Mouse (Mus musculus) stomach, embryonic 14.5 days (tissue): ENCODE data around the gene Dtnb. TPM values are rescaled to one million over a fixed set of nuclear protein-coding genes. Genes with fewer than 3 reads are reported as not detected.
A peak's percentile ranks its signal among the peaks of the same experiment; 100 is the strongest.

Experiments used
- ATAC-seq: fragments of 200-750 bp; cut with Nextera tagmentation; 2 replicates; pipeline ENCODE4 v1.8.0; 2017; ENCODE audit warnings: low read depth, moderate TSS enrichment; ENCODE audit not compliant: insufficient number of reproducible peaks, insufficient read depth, low FRiP score
- H3K27ac ChIP-seq: fragments of 300-500 bp; sonication (generic); 2 replicates; pipeline ENCODE4 v1.5.1; 2014; ENCODE audit warnings: mild to moderate bottlenecking, low read length, moderate library complexity, mixed read lengths
- H3K27me3 ChIP-seq: fragments of 300-500 bp; sonication (generic); 2 replicates; pipeline ENCODE4 v1.6.1; 2014; ENCODE audit warnings: low read length, control low read depth, mixed read lengths; ENCODE audit not compliant: control insufficient read depth, insufficient read depth
- H3K36me3 ChIP-seq: fragments of 300-500 bp; sonication (generic); 2 replicates; pipeline ENCODE4 v1.6.1; 2014; ENCODE audit warnings: mild to moderate bottlenecking, control low read depth, low read length, moderate library complexity, mixed read lengths; ENCODE audit not compliant: control insufficient read depth, insufficient read depth
- H3K4me1 ChIP-seq: fragments of 300-500 bp; sonication (generic); 2 replicates; pipeline ENCODE4 v1.6.1; 2014; ENCODE audit warnings: low read length, control low read depth, mixed read lengths; ENCODE audit not compliant: control insufficient read depth, insufficient read depth
- H3K4me2 ChIP-seq: fragments of 300-500 bp; sonication (generic); replicated peaks from 2 replicates; pipeline ENCODE4 v1.6.1; 2014; ENCODE audit warnings: low read depth, low read length, control low read depth
- H3K4me3 ChIP-seq: fragments of 300-500 bp; sonication (generic); 2 replicates; pipeline ENCODE4 v1.5.1; 2014; ENCODE audit warnings: low read depth, low read length, control low read depth
- H3K9ac ChIP-seq: fragments of 300-500 bp; sonication (generic); replicated peaks from 2 replicates; pipeline ENCODE4 v1.6.1; 2014; ENCODE audit warnings: low read depth, mild to moderate bottlenecking, control low read depth, low read length, moderate library complexity, mixed read lengths
- H3K9me3 ChIP-seq: fragments of 300-500 bp; sonication (generic); 2 replicates; pipeline ENCODE4 v1.6.1; 2016; ENCODE audit warnings: low read depth, low read length, control low read depth; ENCODE audit not compliant: control insufficient read depth
- WGBS: fragments of 180-500 bp; shearing (Covaris S2); extraction: QIAGEN DNeasy Blood & Tissue Kit; methylation state at CpG from one replicate; pipeline ENCODE4 v1.1.7; 2014; 5-methylcytosine and 5-hydroxymethylcytosine counted together
- polyA plus RNA-seq: library from polyadenylated mRNA; unstranded; fragments of >200 nt; fragmentation: Nextera tagmentation; extraction: Ambion mirVana; gene quantifications from 2 replicates; pipeline ENCODE4 v1.2.1, GENCODE M21; 2014

The Dtnb gene
- polyA plus RNA-seq, 1 experiment from 2014 or later: 36.1 TPM

DNA sequence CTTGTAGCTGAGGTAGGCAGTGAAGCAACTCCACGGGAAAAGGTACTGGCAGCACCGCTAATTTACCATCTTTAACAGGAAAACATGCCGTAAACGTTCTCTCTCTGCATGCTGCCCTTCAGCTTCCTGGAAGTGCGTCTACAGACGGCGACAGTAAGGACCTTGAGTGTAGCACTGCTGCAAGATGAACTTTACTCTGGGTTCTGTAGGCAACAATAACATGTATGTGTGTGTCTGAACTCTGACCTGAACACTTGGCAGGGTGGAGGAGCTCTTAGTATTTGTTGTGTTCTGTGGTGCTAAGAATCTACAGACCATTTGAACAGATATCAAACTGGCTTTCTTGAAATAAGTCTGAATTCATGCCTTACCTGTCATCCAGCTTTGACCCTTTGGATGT, 130.7 kb downstream of the Dtnb start:
- Histone ChIP-seq H3K4me3 (no peak overlapping the region), H3K27ac (no peak overlapping the region), H3K9ac (no peak overlapping the region), H3K27me3 (no peaks in the 10 kb centered on the region), H3K4me2 (no peak overlapping the region), H3K9me3 (no peaks in the 10 kb centered on the region), H3K4me1 (no peaks in the 10 kb centered on the region), H3K36me3 (no peaks in the 10 kb centered on the region)
- WGBS: 87% methylated on average over 7 of the region's 7 CpGs
- no peak for ATAC-seq

DNA sequence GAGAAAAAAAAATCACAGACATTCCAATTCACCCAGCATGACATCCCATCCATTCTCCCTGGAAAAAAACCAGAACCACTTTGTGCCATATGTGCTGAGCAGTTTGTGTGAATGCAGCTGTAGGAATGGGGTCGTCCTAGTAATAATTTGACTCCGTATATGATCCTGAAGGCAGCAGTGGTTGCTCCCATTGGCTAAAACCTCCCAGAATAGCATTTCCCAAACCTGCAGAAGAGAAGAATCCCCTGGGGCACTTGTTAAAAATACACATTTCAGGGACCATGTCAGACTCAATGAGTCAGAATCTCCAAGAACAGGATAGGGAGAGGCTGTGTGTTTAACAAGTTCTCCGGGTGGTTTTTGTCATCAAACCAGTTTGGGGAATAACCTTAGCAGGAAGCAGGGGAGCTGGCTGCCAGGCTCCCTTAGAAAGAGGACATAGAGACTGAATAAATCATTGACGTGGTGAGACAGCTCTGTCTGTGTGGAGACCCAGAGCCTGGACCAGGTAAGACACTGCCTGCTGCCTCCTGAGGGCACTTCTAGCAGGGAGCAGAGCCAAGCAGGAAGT, 147.1 kb downstream of the Dtnb start:
- Histone ChIP-seq H3K4me3 (no peak overlapping the region), H3K27ac (peak overlapping the region; percentile 63), H3K36me3 (no peaks in the 10 kb centered on the region), H3K4me1 (peaks cover 9% of the 10 kb centered on the region; the same call in 1 of the 2 replicates), H3K27me3 (no peaks in the 10 kb centered on the region), H3K9me3 (no peaks in the 10 kb centered on the region), H3K4me2 (no peak overlapping the region), H3K9ac (no peak overlapping the region)
- WGBS: 25% methylated on average over 4 of the region's 4 CpGs
- peak; percentile 53; the same call in 1 of the 2 replicates for ATAC-seq

DNA sequence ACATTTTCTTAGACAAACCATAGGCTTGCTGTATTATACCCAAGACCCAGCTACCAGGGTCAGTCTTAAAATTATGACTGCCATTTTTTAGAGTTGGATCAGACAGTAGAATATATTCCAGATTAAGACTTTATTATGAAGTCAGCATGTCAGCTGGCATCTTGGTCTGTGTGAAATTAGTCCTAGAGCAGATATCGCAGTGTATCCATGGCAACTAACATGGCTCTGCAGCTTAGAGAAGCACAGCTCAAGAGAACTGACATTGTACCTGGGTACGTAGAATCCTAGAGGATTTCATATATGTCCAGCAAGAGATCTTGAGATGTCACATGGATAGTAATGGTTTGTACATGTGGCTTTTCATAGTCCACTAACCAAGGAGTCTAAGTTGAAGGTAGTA, 148.3 kb downstream of the Dtnb start:
- Histone ChIP-seq H3K4me1 (peaks cover 15% of the 10 kb centered on the region), H3K27ac (no peak overlapping the region), H3K4me3 (no peak overlapping the region), H3K27me3 (no peaks in the 10 kb centered on the region), H3K36me3 (no peaks in the 10 kb centered on the region), H3K9me3 (no peaks in the 10 kb centered on the region), H3K9ac (no peak overlapping the region), H3K4me2 (no peak overlapping the region)
- 90% methylated on average over 2 of the region's 2 CpGs for WGBS
- ATAC-seq: no peak

DNA sequence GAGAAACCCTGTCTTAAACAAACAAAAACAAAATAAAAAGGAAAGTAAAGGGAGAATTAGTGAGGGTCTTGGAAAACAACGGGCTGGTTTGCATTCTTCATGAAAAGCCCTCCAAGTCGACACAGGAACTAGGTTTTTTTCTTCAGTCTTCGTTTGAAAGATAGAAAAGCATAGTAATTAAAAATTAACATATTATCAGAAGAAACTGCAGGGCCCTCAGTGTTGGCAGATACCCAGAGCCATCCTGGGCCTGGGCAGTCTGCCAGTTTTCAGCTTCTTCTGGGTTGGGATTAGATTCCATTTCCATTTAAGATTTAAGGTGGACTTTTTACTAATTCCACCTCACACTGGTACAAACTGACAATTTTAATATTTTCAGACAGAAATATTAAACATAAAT, 151.6 kb downstream of the Dtnb start:
- H3K9ac ChIP-seq: no peak overlapping the region
- H3K4me1 ChIP-seq: peaks cover 12% of the 10 kb centered on the region
- no peak overlapping the region for H3K4me3 ChIP-seq
- ATAC-seq: no peak
- no peaks in the 10 kb centered on the region for H3K9me3 ChIP-seq
- no peaks in the 10 kb centered on the region for H3K36me3 ChIP-seq
- no peak overlapping the region for H3K4me2 ChIP-seq
- H3K27ac ChIP-seq: peak overlapping the region; percentile 7; the same call in 1 of the 2 replicates
- 44% methylated on average over 3 of the region's 3 CpGs for WGBS
- H3K27me3 ChIP-seq: no peaks in the 10 kb centered on the region

DNA sequence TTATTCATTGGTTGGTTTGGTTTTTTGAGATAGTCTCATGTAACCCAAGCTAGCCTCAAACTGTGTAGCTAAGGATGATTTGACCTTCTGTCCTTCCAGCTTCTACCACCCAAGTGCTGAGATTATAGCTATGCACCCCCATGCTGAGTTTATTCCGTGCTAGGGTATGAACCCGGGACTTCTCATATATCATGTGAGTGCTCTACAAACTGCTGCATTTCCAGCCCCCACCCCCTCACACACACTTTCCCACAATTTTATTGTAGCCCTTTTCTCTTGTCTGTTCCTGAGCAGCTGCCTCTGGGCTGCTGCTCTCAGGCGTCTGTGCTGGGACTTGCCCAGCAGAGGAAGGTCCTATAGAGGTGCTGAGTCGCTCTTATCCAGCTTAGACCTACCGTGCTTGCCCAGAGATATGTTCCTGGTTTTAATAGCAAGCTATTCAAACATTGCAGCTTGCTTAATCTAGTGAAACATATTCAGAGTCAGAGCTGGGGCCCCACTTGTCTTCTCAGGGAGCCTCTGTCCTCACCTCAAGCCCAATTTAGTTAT, 152.7 kb downstream of the Dtnb start:
- peak; percentile 82 for ATAC-seq
- Histone ChIP-seq H3K9me3 (no peaks in the 10 kb centered on the region), H3K4me3 (no peak overlapping the region), H3K36me3 (no peaks in the 10 kb centered on the region; the same call in 1 of the 2 replicates), H3K9ac (no peak overlapping the region), H3K27ac (peak overlapping the region; percentile 64; the same call in 1 of the 2 replicates), H3K27me3 (no peaks in the 10 kb centered on the region), H3K4me1 (peaks cover 12% of the 10 kb centered on the region), H3K4me2 (no peak overlapping the region)
- WGBS: 31% methylated on average over 5 of the region's 5 CpGs

DNA sequence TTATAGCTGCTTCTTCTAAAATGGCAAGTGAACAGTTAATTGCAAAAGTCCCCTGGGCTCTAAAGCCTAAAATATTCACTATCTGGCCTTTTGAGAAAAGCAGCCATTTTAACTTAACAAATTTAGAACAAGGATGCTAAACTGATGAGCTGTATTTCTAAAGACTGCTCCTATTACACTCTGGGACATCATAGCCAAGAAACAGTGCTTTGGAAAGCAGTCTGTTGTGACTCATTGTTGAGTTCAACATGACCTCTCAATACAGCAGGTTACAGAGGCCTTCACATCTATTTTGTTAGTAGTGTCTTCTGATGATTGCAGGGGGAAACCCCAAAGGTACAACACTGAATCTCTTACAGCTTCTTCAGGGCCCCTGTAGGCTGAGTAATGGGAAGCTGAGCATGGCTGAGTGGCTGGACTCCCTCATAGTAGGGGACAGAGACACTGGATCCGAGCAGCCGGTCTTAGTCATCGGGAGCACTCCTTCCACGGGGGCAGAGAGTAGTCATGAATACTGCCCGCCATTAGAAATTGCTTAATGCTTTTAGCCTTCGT, 157.4 kb downstream of the Dtnb start:
- Histone ChIP-seq H3K4me1 (peaks cover 5% of the 10 kb centered on the region), H3K9ac (no peak overlapping the region), H3K9me3 (no peaks in the 10 kb centered on the region), H3K36me3 (no peaks in the 10 kb centered on the region; the same call in 1 of the 2 replicates), H3K4me2 (no peak overlapping the region), H3K27me3 (no peaks in the 10 kb centered on the region), H3K27ac (no peak overlapping the region), H3K4me3 (no peak overlapping the region)
- WGBS: 81% methylated on average over 6 of the region's 6 CpGs
- no peak for ATAC-seq

DNA sequence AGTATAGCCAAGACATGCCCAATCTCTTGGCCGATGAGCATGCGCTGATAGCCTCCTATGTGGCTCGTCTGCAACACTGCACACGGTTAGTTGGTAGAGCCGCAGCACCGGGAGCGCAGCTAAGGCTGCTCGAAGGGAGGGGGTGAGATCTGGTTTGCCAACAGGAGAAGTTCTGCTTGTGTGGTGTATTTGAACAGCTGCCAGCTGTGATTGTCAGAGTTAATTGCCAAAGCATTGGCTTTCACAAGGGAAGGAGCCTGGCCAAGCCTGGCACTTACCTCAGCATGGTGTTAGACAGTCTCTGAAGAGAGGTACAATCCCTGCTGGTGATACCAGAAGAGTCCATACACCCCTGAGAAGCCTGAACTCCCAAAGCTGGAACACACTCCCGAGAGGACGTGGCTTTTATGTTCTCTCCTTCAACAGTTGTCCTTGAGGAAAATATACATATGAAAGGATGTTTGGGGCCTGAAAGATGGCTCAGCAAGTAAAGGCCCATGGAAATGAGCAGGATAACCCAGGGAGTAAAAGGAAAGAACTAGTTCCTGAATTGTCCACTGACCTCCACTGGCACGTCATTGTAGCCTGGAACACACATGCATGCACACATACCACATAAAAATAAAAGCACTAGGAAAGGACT, 160.6 kb downstream of the Dtnb start:
- no peaks in the 10 kb centered on the region for H3K9me3 ChIP-seq
- no peaks in the 10 kb centered on the region for H3K27me3 ChIP-seq
- ATAC-seq: no peak
- no peaks in the 10 kb centered on the region; the same call in 1 of the 2 replicates for H3K36me3 ChIP-seq
- H3K9ac ChIP-seq: no peak overlapping the region
- no peak overlapping the region for H3K4me2 ChIP-seq
- 0 out of 2 replicates have a peak overlapping the region, but pooled peaks have one; percentile 11 for H3K27ac ChIP-seq
- no peak overlapping the region for H3K4me3 ChIP-seq
- WGBS: 66% methylated on average over 11 of the region's 11 CpGs
- H3K4me1 ChIP-seq: no peaks in the 10 kb centered on the region

DNA sequence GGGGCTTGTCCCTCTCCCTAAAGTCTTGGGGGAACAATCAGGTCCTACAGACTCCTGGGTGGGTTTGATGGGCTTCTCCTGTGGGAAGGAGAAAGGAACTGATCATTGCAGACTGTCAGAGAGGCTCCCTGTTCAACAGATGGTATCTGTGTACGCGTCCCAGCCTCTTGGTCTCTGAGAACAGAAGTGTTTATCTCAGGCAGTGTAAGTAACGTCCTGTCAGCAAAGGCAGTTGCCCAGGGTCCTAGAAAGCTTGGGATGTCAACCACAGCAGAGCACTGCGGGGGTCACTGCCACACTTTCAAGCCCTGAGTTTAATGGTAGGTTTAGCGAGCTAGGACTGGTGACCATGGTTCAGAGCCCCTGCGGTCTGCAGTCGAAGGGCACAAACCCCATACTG, 161.1 kb downstream of the Dtnb start:
- Histone ChIP-seq H3K9me3 (no peaks in the 10 kb centered on the region), H3K4me1 (no peaks in the 10 kb centered on the region), H3K27ac (0 out of 2 replicates have a peak overlapping the region, but pooled peaks have one; percentile 11), H3K36me3 (no peaks in the 10 kb centered on the region; the same call in 1 of the 2 replicates), H3K4me2 (no peak overlapping the region), H3K9ac (no peak overlapping the region), H3K4me3 (no peak overlapping the region), H3K27me3 (no peaks in the 10 kb centered on the region)
- WGBS: 54% methylated on average over 7 of the region's 7 CpGs
- no peak for ATAC-seq
